In genomic region chr2:93160467-93161035, GRCm38 (mm10) we compare ENCODE assay signal across 24 mouse cellular contexts. TPM values are rescaled to one million over a fixed set of nuclear protein-coding genes. Genes with fewer than 3 reads are reported as not detected.
DNase-seq lines count a peak whose midpoint lies in the region; ATAC-seq lines count a peak whose summit lies in the region.
"Had no signal": no experiment of that assay in that cellular context is flagged by ENCODE, and none has a peak within 500 bp of the region (broad histone marks: within the 10 kb centered on the region; RNA-seq: fewer than 3 reads in every experiment).

No protein-coding gene starts in this region.

- WGBS in forebrain, embryonic 10.5 days, result 85% methylated on average over 4 of the region's 4 CpGs
- 76% methylated on average over 4 of the region's 4 CpGs for WGBS in forebrain, embryonic 16.5 days
- 66% methylated on average over 4 of the region's 4 CpGs for WGBS in hindbrain, embryonic 14.5 days
- WGBS in midbrain, embryonic 12.5 days, result 72% methylated on average over 4 of the region's 4 CpGs

- DNase-seq in forebrain, embryonic 10.5 days (ENCODE audit: extremely low spot score, low spot score), result no peak
- DNase-seq in hindbrain, embryonic 14.5 days (ENCODE audit: low spot score), result no peak
- no peak for DNase-seq in urinary bladder, postnatal 4 days (ENCODE audit: low spot score in 2 of 2)
- DNase-seq in Muller cell, postnatal 12 days (ENCODE audit: inconsistent ontology term), result no peak
- DNase-seq in ovary, postnatal 10 days (ENCODE audit: low spot score), result no peak
- DNase-seq: adrenal gland, postnatal 36 days; cerebellum, adult 11-12 months; forebrain, postnatal 0 days; gastrocnemius, postnatal 36 days; heart, adult 2 months; kidney, adult 18-20 months; layer of hippocampus, adult 9-11 months; lung, adult 18-20 months; lung, postnatal 10 days; thymus, adult 2 months; thymus, postnatal 4 days had no signal

- no peak overlapping the region for H3K4me3 ChIP-seq in forebrain, embryonic 10.5 days
- no peak overlapping the region for H3K4me3 ChIP-seq in forebrain, embryonic 16.5 days (replicated peaks; ENCODE audit: low read length)
- no peak overlapping the region for H3K4me3 ChIP-seq in hindbrain, embryonic 14.5 days (replicated peaks; ENCODE audit: low read length)
- no peak overlapping the region for H3K4me3 ChIP-seq in midbrain, embryonic 12.5 days
- H3K4me3 ChIP-seq: embryonic facial prominence, embryonic 15.5 days; heart, adult 2 months; limb, embryonic 13.5 days; liver, embryonic 12.5 days had no signal

- no peak for ATAC-seq in forebrain, embryonic 16.5 days
- peak; percentile 24; the same call in 1 of the 2 replicates for ATAC-seq in hindbrain, embryonic 14.5 days (ENCODE audit: low FRiP score)
- no peak for ATAC-seq in midbrain, embryonic 12.5 days (ENCODE audit: low FRiP score, low read depth)
- ATAC-seq: CD4-positive, CD25-positive, alpha-beta regulatory T cell, adult 4 months; forebrain, postnatal 0 days; inflammation-experienced regulatory T-cells, adult 6 months; liver, embryonic 12.5 days; Patski had no signal

- H3K36me3 ChIP-seq in forebrain, embryonic 10.5 days (replicated peaks), result no peaks in the 10 kb centered on the region
- H3K36me3 ChIP-seq in forebrain, embryonic 16.5 days (ENCODE audit: control insufficient read depth, insufficient read depth), result no peaks in the 10 kb centered on the region
- no peaks in the 10 kb centered on the region for H3K36me3 ChIP-seq in hindbrain, embryonic 14.5 days (replicated peaks; ENCODE audit: control insufficient read depth, insufficient read depth)
- no peaks in the 10 kb centered on the region for H3K36me3 ChIP-seq in midbrain, embryonic 12.5 days
- H3K36me3 ChIP-seq: embryonic facial prominence, embryonic 15.5 days; limb, embryonic 13.5 days; liver, embryonic 12.5 days had no signal

- H3K27me3 ChIP-seq in forebrain, embryonic 10.5 days (ENCODE audit: poor library complexity, severe bottlenecking), result 0 out of 2 replicates have a peak, but pooled peaks cover 1% of the 10 kb centered on the region
- H3K27me3 ChIP-seq in forebrain, embryonic 16.5 days (replicated peaks; ENCODE audit: control insufficient read depth, insufficient read depth, low read length), result no peaks in the 10 kb centered on the region
- no peaks in the 10 kb centered on the region for H3K27me3 ChIP-seq in hindbrain, embryonic 14.5 days (ENCODE audit: control insufficient read depth, insufficient read depth, low read length)
- H3K27me3 ChIP-seq in midbrain, embryonic 12.5 days, result no peaks in the 10 kb centered on the region; the same call in 1 of the 2 replicates
- H3K27me3 ChIP-seq: embryonic facial prominence, embryonic 15.5 days; limb, embryonic 13.5 days had no signal

- no peak overlapping the region for H3K9ac ChIP-seq in forebrain, embryonic 16.5 days (replicated peaks; ENCODE audit: low read depth, low read length)
- no peak overlapping the region for H3K9ac ChIP-seq in hindbrain, embryonic 14.5 days
- no peak overlapping the region for H3K9ac ChIP-seq in midbrain, embryonic 12.5 days (replicated peaks)
- H3K9ac ChIP-seq: embryonic facial prominence, embryonic 15.5 days; forebrain, postnatal 0 days; limb, embryonic 13.5 days; liver, embryonic 12.5 days had no signal

- H3K4me2 ChIP-seq in forebrain, embryonic 16.5 days (ENCODE audit: low read length), result no peak overlapping the region
- H3K4me2 ChIP-seq in hindbrain, embryonic 14.5 days (replicated peaks), result no peak overlapping the region
- no peak overlapping the region for H3K4me2 ChIP-seq in midbrain, embryonic 12.5 days (replicated peaks)
- H3K4me2 ChIP-seq: embryonic facial prominence, embryonic 15.5 days; limb, embryonic 13.5 days; liver, embryonic 12.5 days had no signal

- H3K9me3 ChIP-seq in forebrain, embryonic 10.5 days, result no peaks in the 10 kb centered on the region
- H3K9me3 ChIP-seq in forebrain, embryonic 16.5 days (ENCODE audit: control insufficient read depth, low read length), result no peaks in the 10 kb centered on the region
- no peaks in the 10 kb centered on the region for H3K9me3 ChIP-seq in hindbrain, embryonic 14.5 days (ENCODE audit: control insufficient read depth, low read length)
- H3K9me3 ChIP-seq in midbrain, embryonic 12.5 days, result no peaks in the 10 kb centered on the region
- H3K9me3 ChIP-seq: embryonic facial prominence, embryonic 15.5 days; limb, embryonic 13.5 days; liver, embryonic 12.5 days had no signal

- 0 out of 2 replicates have a peak overlapping the region, but pooled peaks have one; percentile 3 for H3K27ac ChIP-seq in forebrain, embryonic 10.5 days
- H3K27ac ChIP-seq in forebrain, embryonic 16.5 days (ENCODE audit: low read length), result no peak overlapping the region
- H3K27ac ChIP-seq in hindbrain, embryonic 14.5 days, result no peak overlapping the region
- H3K27ac ChIP-seq in midbrain, embryonic 12.5 days (replicated peaks), result peak overlapping the region; percentile 39
- H3K27ac ChIP-seq: embryonic facial prominence, embryonic 15.5 days; heart, adult 2 months; limb, embryonic 13.5 days; liver, embryonic 12.5 days had no signal

- H3K4me1 ChIP-seq in forebrain, embryonic 10.5 days, result peaks cover 8% of the 10 kb centered on the region; the same call in 1 of the 2 replicates
- H3K4me1 ChIP-seq in forebrain, embryonic 16.5 days (replicated peaks; ENCODE audit: control insufficient read depth, insufficient read depth, low read length), result peaks cover 3% of the 10 kb centered on the region; the same call in 1 of the 2 replicates
- no peaks in the 10 kb centered on the region for H3K4me1 ChIP-seq in hindbrain, embryonic 14.5 days (replicated peaks; ENCODE audit: control insufficient read depth, insufficient read depth, low read length)
- H3K4me1 ChIP-seq in midbrain, embryonic 12.5 days, result peaks cover 5% of the 10 kb centered on the region; the same call in 1 of the 2 replicates

RNA-seq across cellular contexts. Expression of gene Trp53i11, which starts 26.8 kb away (rescaled TPM):
- polyA plus RNA-seq in forebrain, embryonic 10.5 days (2016; fragmentation: Nextera tagmentation; extraction: Ambion mirVana), result 74.4 and 77.0 TPM in 2 replicates
- 107 and 110 TPM in 2 replicates for polyA plus RNA-seq in forebrain, embryonic 16.5 days (2015; fragmentation: Nextera tagmentation; extraction: Ambion mirVana)
- 99.4 and 106 TPM in 2 replicates for polyA plus RNA-seq in hindbrain, embryonic 14.5 days (2014; fragmentation: Nextera tagmentation; extraction: Ambion mirVana)
- 142 and 172 TPM in 2 replicates for polyA plus RNA-seq in midbrain, embryonic 12.5 days (2016; fragmentation: Nextera tagmentation; extraction: Ambion mirVana)

Comparison
In these comparisons a context has a peak if more than half of its experiments do, and no peak if none do; other contexts are left out.
1. H3K27ac ChIP-seq: peak in forebrain, embryonic 10.5 days (single experiment) and midbrain, embryonic 12.5 days (single experiment); none in forebrain, embryonic 16.5 days (single experiment) and hindbrain, embryonic 14.5 days (single experiment).